Mouse (Mus musculus) MEL (cell line): ENCODE measurements around the gene Abcb6. TPM values are rescaled to one million over a fixed set of nuclear protein-coding genes. Genes with fewer than 3 reads are reported as not detected.
A peak's percentile ranks its signal among the peaks of the same experiment; 100 is the strongest.

Experiments used
- DNase-seq: peaks from one replicate; pipeline ENCODE4 v3.0.0; 2011; ENCODE audit warnings: low read depth, low spot score
- H3K27ac ChIP-seq: 2 replicates; pipeline ENCODE4 v1.5.1; 2012; ENCODE audit warnings: low read depth, mild to moderate bottlenecking, control low read depth, low read length, moderate library complexity; ENCODE audit not compliant: control insufficient read depth
- H3K27me3 ChIP-seq, 2 experiments: fragments of 150-350 bp in 1 of 2; sonication (generic) in 1 of 2; 2 replicates each; pipeline ENCODE4 v1.6.1; 2012; ENCODE audit warnings: low read length in 2 of 2, mild to moderate bottlenecking in 2 of 2, improper control_type of control experiment in 1 of 2, moderate library complexity in 1 of 2; ENCODE audit not compliant: insufficient read depth in 2 of 2, control insufficient read depth in 1 of 2
- H3K36me3 ChIP-seq, 2 experiments: 2 replicates each; pipeline ENCODE4 v1.6.1; 2012 to 2014; ENCODE audit warnings: low read length in 2 of 2, improper control_type of control experiment in 1 of 2, inconsistent platforms in 1 of 2, mild to moderate bottlenecking in 1 of 2; ENCODE audit not compliant: insufficient read depth in 2 of 2, control insufficient read depth in 1 of 2
- H3K4me1 ChIP-seq, 2 experiments: fragments of 150-350 bp in 1 of 2; sonication (generic) in 1 of 2; 2 replicates each; pipeline ENCODE4 v1.6.1; 2012; ENCODE audit warnings: low read length in 2 of 2, improper control_type of control experiment in 1 of 2, mild to moderate bottlenecking in 1 of 2; ENCODE audit not compliant: insufficient read depth in 2 of 2, control insufficient read depth in 1 of 2
- H3K4me3 ChIP-seq, 2 experiments: fragments of 150-350 bp in 1 of 2; sonication (generic) in 1 of 2; 2 replicates each; pipeline ENCODE4 v1.5.1; 2012; ENCODE audit warnings: low read depth in 2 of 2, low read length in 2 of 2, mild to moderate bottlenecking in 2 of 2, moderate library complexity in 2 of 2, control low read depth in 1 of 2, improper control_type of control experiment in 1 of 2; ENCODE audit not compliant: control insufficient read depth in 1 of 2, insufficient read depth in 1 of 2
- H3K79me2 ChIP-seq: 2 replicates; pipeline ENCODE4 v1.6.1; 2012; ENCODE audit warnings: mild to moderate bottlenecking, low read length, moderate library complexity; ENCODE audit not compliant: control insufficient read depth, poor library complexity, insufficient read depth
- H3K9ac ChIP-seq: 2 replicates; pipeline ENCODE4 v1.6.1; 2012; ENCODE audit warnings: low read depth, mild to moderate bottlenecking, control low read depth, low read length, moderate library complexity; ENCODE audit not compliant: control insufficient read depth, poor library complexity, severe bottlenecking
- H3K9me3 ChIP-seq: fragments of 150-350 bp; sonication (generic); replicated peaks from 2 replicates; pipeline ENCODE4 v1.6.1; 2012; ENCODE audit warnings: mild to moderate bottlenecking, low read length, improper control_type of control experiment, moderate library complexity; ENCODE audit not compliant: insufficient read depth
- CTCF ChIP-seq, 3 experiments: IDR thresholded peaks in 2 of 3; conservative IDR thresholded peaks in 1 of 3; 2 replicates each; pipeline ENCODE4 v1.5.1; 2011 to 2012; ENCODE audit warnings: low read length in 3 of 3, low read depth in 2 of 3, mild to moderate bottlenecking in 2 of 3, improper control_type of control experiment in 1 of 3, inconsistent platforms in 1 of 3, mixed read lengths in 1 of 3, moderate library complexity in 1 of 3; ENCODE audit not compliant: control insufficient read depth in 1 of 3, insufficient read depth in 1 of 3, poor library complexity in 1 of 3, severe bottlenecking in 1 of 3
- E2F4 ChIP-seq: IDR thresholded peaks from 2 replicates; pipeline ENCODE4 v1.6.1; 2011; ENCODE audit warnings: low read depth, low read length, improper control_type of control experiment, borderline replicate concordance
- EP300 ChIP-seq, 2 experiments: IDR thresholded peaks; 2 replicates each; pipeline ENCODE4 v1.6.1; 2011; ENCODE audit warnings: improper control_type of control experiment in 2 of 2, low read length in 2 of 2, low read depth in 1 of 2, mild to moderate bottlenecking in 1 of 2
- JUND ChIP-seq: IDR thresholded peaks from 2 replicates; pipeline ENCODE4 v1.6.1; 2011; ENCODE audit warnings: low read depth, mild to moderate bottlenecking, improper control_type of control experiment, low read length
- KAT2A ChIP-seq: conservative IDR thresholded peaks from 2 replicates; pipeline ENCODE4 v1.6.1; 2012; ENCODE audit warnings: low read depth, low read length, improper control_type of control experiment, inconsistent platforms
- MAX ChIP-seq: IDR thresholded peaks from 2 replicates; pipeline ENCODE4 v1.6.1; 2011; ENCODE audit warnings: low read length, improper control_type of control experiment
- MEF2A ChIP-seq: IDR thresholded peaks from 2 replicates; pipeline ENCODE4 v1.6.1; 2014; ENCODE audit warnings: low read depth, mild to moderate bottlenecking, inconsistent platforms, low read length, improper control_type of control experiment; ENCODE audit not compliant: poor library complexity, insufficient replicate concordance, severe bottlenecking; ENCODE audit errors: extremely low read depth
- MXI1 ChIP-seq: IDR thresholded peaks from 2 replicates; pipeline ENCODE4 v1.6.1; 2011; ENCODE audit warnings: mild to moderate bottlenecking, low read depth, low read length, improper control_type of control experiment
- MYC ChIP-seq: IDR thresholded peaks from 2 replicates; pipeline ENCODE4 v1.6.1; 2011; ENCODE audit warnings: low read depth, mild to moderate bottlenecking, low read length, improper control_type of control experiment, moderate library complexity
- NRF1 ChIP-seq: IDR thresholded peaks from 2 replicates; pipeline ENCODE4 v1.6.1; 2014; ENCODE audit warnings: low read depth, mild to moderate bottlenecking, inconsistent platforms, low read length, improper control_type of control experiment, moderate library complexity; ENCODE audit not compliant: poor library complexity, insufficient read depth, severe bottlenecking
- POLR2A ChIP-seq, 2 experiments: IDR thresholded peaks; 2 replicates each; pipeline ENCODE4 v1.6.1; 2011 to 2012; ENCODE audit warnings: low read length in 2 of 2, mild to moderate bottlenecking in 2 of 2, control low read depth in 1 of 2, improper control_type of control experiment in 1 of 2, low read depth in 1 of 2, moderate library complexity in 1 of 2; ENCODE audit not compliant: control insufficient read depth in 1 of 2, insufficient read depth in 1 of 2, poor library complexity in 1 of 2
- POLR2AphosphoS2 ChIP-seq: IDR thresholded peaks from 2 replicates; pipeline ENCODE4 v1.6.1; 2011; ENCODE audit warnings: low read length, improper control_type of control experiment
- RAD21 ChIP-seq: IDR thresholded peaks from 2 replicates; pipeline ENCODE4 v1.6.1; 2011; ENCODE audit warnings: mild to moderate bottlenecking, low read depth, low read length, improper control_type of control experiment
- SIN3A ChIP-seq: IDR thresholded peaks from 2 replicates; pipeline ENCODE4 v1.6.1; 2012; ENCODE audit warnings: low read length, improper control_type of control experiment, inconsistent platforms
- SMC3 ChIP-seq: IDR thresholded peaks from 2 replicates; pipeline ENCODE4 v1.6.1; 2011; ENCODE audit warnings: low read depth, low read length, improper control_type of control experiment
- TAL1 ChIP-seq: IDR thresholded peaks from 2 replicates; pipeline ENCODE4 v1.6.1; 2012; ENCODE audit warnings: mild to moderate bottlenecking, inconsistent platforms, low read length, moderate library complexity, mixed read lengths
- TBP ChIP-seq: IDR thresholded peaks from 2 replicates; pipeline ENCODE4 v1.8.0; 2011; ENCODE audit warnings: low read depth, low read length, improper control_type of control experiment
- USF1 ChIP-seq: IDR thresholded peaks from 2 replicates; pipeline ENCODE4 v1.6.1; 2014; ENCODE audit warnings: low read depth, mild to moderate bottlenecking, inconsistent platforms, low read length, improper control_type of control experiment, moderate library complexity
- ZC3H11A ChIP-seq: IDR thresholded peaks from 2 replicates; pipeline ENCODE4 v1.6.1; 2012; ENCODE audit warnings: low read depth, mild to moderate bottlenecking, inconsistent platforms, low read length, improper control_type of control experiment
- ZKSCAN1 ChIP-seq: IDR thresholded peaks from 2 replicates; pipeline ENCODE4 v1.6.1; 2012; ENCODE audit warnings: low read depth, mild to moderate bottlenecking, inconsistent platforms, low read length, improper control_type of control experiment, moderate library complexity
- ZNF384 ChIP-seq: IDR thresholded peaks from 2 replicates; pipeline ENCODE4 v1.6.1; 2012; ENCODE audit warnings: low read depth, mild to moderate bottlenecking, inconsistent platforms, low read length, improper control_type of control experiment
- polyA plus RNA-seq, 2 experiments: library from polyadenylated mRNA; stranded (reverse) in 1 of 2; unstranded in 1 of 2; fragments of >175 nt in 1 of 2; fragments of >200 nt in 1 of 2; gene quantifications; 2 replicates each; pipeline versions ENCODE4 v1.2.1 to v1.2.4; 2012; ENCODE audit warnings: low replicate concordance in 2 of 2, low read depth in 1 of 2; ENCODE audit not compliant: insufficient read length in 2 of 2, insufficient read depth in 1 of 2, missing spikeins in 1 of 2
- total RNA-seq: library from RNA; depleted of rRNA; stranded (reverse); fragments of 300-350 nt; gene quantifications from 2 replicates; pipeline ENCODE4 v1.2.3, GENCODE M21; 2012

The Abcb6 gene
- total and polyA plus RNA-seq, 3 experiments, result 73.5 to 84.4 TPM; not detected in 1

DNA sequence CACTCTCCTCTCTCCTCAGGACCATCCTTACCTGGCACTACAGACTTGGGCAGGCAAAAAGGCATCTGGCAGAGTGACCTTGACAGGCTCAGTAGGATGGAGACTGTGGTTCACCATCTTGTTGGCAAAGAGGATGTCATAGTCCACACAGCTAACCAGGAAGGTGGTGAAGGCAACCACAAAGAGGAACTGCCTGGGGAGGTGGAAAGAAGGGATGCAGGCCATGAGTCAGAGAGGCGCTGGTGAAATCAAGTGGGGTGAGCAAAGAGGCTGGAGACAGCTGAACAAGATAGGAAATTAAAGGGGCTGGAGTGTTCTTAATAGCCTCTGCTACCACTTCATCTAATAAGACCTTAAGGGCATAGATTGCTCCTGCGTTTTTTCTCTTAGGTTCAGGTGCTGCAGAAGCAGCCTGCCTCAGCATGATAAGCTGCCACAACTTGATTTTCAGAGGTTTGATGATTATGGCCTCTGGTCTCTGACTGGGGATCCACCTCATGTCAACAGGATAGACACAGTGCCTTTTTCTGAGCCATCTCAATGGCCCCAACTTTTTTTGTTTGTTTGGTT lies 7.8 kb upstream of the Abcb6 start (continued):
- TF ChIP-seq MEF2A, result no peak
- TF ChIP-seq, all 39 proteins: peak for 15

DNA sequence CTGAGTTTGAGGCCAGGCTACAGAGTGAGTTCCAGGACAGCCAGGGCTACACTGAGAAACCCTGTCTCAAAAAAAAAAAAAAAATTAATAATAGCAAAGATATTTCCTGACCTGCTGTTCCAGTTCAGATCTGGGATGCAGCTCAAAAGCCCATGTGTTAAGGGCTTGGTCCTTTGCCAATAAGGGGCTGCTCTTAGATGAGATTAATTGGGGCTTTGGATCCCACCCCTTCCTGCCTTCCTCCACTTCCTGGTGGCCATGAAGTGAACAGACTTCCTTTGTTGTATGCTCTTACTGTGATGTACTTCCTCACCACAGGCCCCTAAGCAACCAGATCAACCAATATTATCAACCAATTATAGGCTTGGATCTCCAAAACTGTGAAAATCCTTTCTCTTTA lies 6.9 kb upstream of the Abcb6 start:
- H3K4me3 ChIP-seq, result no peak overlapping the region

DNA sequence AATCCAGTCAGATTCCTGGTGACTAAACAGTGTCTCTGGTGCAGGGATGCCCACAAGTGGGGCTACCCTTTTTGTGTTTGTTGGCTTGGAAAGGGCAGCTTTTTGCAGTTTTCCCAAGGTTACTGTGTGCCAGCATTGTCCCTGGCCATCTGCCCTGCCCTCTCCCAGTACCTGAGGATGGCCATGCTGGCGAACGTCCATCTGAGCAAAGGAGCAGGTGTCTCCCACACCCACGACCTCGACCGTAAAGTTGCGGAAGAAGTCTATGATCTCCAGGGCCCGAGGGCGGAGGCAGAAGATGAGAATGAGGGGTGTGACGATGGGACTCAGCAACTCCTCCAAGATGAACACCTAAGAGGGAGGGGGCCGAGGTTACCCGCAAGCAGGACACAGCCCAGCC lies 5.3 kb upstream of the Abcb6 start:
- Histone ChIP-seq H3K79me2 (no peaks in the 10 kb centered on the region; the same call in 1 of the 2 replicates), H3K36me3 (peaks cover 0 to 23% of the 10 kb centered on the region in 2 experiments; a peak in 2 of 4 replicates), H3K27me3 (no peaks in the 10 kb centered on the region), H3K9me3 (no peaks in the 10 kb centered on the region), H3K9ac (no peak overlapping the region), H3K27ac (no peak overlapping the region), H3K4me1 (peaks cover 3 to 27% of the 10 kb centered on the region in 2 experiments; a peak in 3 of 4 replicates), H3K4me3 (no peak overlapping the region)
- DNase-seq, result no peak
- TF ChIP-seq SIN3A (no peak), POLR2AphosphoS2 (no peak), MXI1 (no peak), CTCF (IDR thresholded peaks at IDR 0.05 in 2 of 3, conservative IDR thresholded peaks at IDR 0.05 in 1 of 3; ENCODE audit: control insufficient read depth in 1 of 3, insufficient read depth in 1 of 3, low read depth in 2 of 3, low read length in 3 of 3, poor library complexity in 1 of 3, severe bottlenecking in 1 of 3) (no peak), EP300 (IDR thresholded peaks at IDR 0.05; ENCODE audit: low read depth in 1 of 2, low read length in 2 of 2) (no peak), TAL1 (no peak), USF1 (no peak), POLR2A (IDR thresholded peaks at IDR 0.05; ENCODE audit: control insufficient read depth in 1 of 2, insufficient read depth in 1 of 2, low read depth in 1 of 2, low read length in 2 of 2, poor library complexity in 1 of 2) (no peak)

More for the DNA sequence above, 6.9 kb upstream of the Abcb6 start:
- Histone ChIP-seq H3K36me3 (peaks cover 0 to 24% of the 10 kb centered on the region in 2 experiments; a peak in 2 of 4 replicates), H3K9me3 (no peaks in the 10 kb centered on the region), H3K79me2 (peaks cover 6% of the 10 kb centered on the region), H3K9ac (no peak overlapping the region), H3K4me1 (peaks cover 3 to 29% of the 10 kb centered on the region in 2 experiments; a peak in 3 of 4 replicates), H3K27me3 (no peaks in the 10 kb centered on the region), H3K27ac (no peak overlapping the region)
- TF ChIP-seq E2F4 (no peak), KAT2A (no peak)
- peak; percentile 59 for DNase-seq

DNA sequence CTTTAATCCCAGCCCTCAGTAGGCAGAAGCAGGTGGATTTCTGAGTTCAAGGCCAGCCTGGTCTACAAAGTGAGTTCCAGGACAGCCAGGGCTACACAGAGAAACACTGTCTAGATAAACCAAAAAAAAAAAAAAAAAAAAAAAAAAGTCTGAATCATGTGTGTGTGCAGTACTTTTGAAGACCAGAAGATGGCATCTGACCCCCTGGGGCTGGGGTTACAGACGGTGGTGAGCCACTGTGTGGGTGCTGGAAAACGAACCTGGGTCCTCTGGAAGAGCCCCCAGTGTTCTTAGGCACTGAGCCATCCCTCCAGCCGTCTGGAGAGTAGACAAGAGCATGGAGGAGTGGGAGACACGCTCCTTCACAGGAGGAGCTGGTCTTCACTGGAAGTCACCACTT lies 2.0 kb upstream of the Abcb6 start:
- peak; percentile 46 for DNase-seq
- no peaks in the 10 kb centered on the region for H3K27me3 ChIP-seq
- peaks cover 14% of the 10 kb centered on the region for H3K79me2 ChIP-seq
- no peak overlapping the region for H3K9ac ChIP-seq
- H3K4me1 ChIP-seq, result peaks cover 2 to 16% of the 10 kb centered on the region in 2 experiments
- H3K9me3 ChIP-seq, result no peaks in the 10 kb centered on the region
- peaks cover 0 to 13% of the 10 kb centered on the region in 2 experiments; a peak in 2 of 4 replicates for H3K36me3 ChIP-seq
- TF ChIP-seq ZC3H11A, result 0 out of 2 replicates have a peak, but pooled peaks have one; percentile 2
- TF ChIP-seq SMC3, result peak; percentile 54
- peak; percentile 95 for TF ChIP-seq ZNF384
- TF ChIP-seq RAD21, result peak; percentile 43
- no peak for TF ChIP-seq MXI1
- TF ChIP-seq NRF1, result no peak
- TF ChIP-seq POLR2A (IDR thresholded peaks at IDR 0.05; ENCODE audit: control insufficient read depth in 1 of 2, insufficient read depth in 1 of 2, low read depth in 1 of 2, low read length in 2 of 2, poor library complexity in 1 of 2), result no peak
- TF ChIP-seq CTCF (IDR thresholded peaks at IDR 0.05 in 2 of 3, conservative IDR thresholded peaks at IDR 0.05 in 1 of 3; ENCODE audit: control insufficient read depth in 1 of 3, insufficient read depth in 1 of 3, low read depth in 2 of 3, low read length in 3 of 3, poor library complexity in 1 of 3, severe bottlenecking in 1 of 3), result peak; percentile 24 to 52 (median 37)
- TF ChIP-seq MAX, result no peak
- TF ChIP-seq TBP, result no peak
- TF ChIP-seq MYC, result no peak
- no peak for TF ChIP-seq JUND
- no peak for TF ChIP-seq TAL1
- TF ChIP-seq ZKSCAN1, result no peak
- no peak overlapping the region for H3K27ac ChIP-seq
- no peak overlapping the region for H3K4me3 ChIP-seq
